Mouse (Mus musculus): ENCODE measurements around the gene Cdk1. TPM values are rescaled to one million over a fixed set of nuclear protein-coding genes. Genes with fewer than 3 reads are reported as not detected.
"Not testable (repeated sequence)": the region's sequence is repeated elsewhere in the genome, so short reads cannot be mapped to it uniquely, and the experiment has no call there.

The Cdk1 gene
- polyA plus RNA-seq, 1 experiment from 2014 or later: 179 TPM

DNA sequence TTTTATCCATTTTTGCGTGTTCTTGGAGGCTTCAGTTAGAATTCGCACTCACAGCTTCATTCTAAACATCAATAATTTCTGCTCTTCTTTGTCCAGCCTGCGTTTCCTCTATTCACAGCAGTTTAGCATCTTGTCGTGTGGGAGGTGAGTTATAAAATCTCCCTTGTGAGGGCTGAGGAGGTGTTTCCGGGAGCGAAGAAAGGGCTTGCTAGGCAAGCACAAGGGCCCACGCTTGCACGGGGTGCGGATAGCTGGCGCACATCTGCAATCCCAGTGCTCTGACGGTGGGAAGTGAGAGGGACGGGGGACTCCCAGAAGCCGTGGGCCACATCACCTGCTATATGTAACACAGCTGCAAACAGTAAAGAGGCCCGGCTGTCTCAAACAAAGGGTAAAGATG, 19.3 kb upstream of the Cdk1 start:
- no peaks in the 10 kb centered on the region for H3K9me3 ChIP-seq
- 93% methylated on average over 14 of the region's 14 CpGs for WGBS
- no peaks in the 10 kb centered on the region for H3K4me1 ChIP-seq
- no peak overlapping the region for H3K4me3 ChIP-seq
- ATAC-seq (replicated peaks): no peak
- no peaks in the 10 kb centered on the region for H3K27me3 ChIP-seq
- no peak overlapping the region for H3K9ac ChIP-seq (replicated peaks)
- no peak overlapping the region for H3K27ac ChIP-seq (replicated peaks)
- no peak overlapping the region for H3K4me2 ChIP-seq (replicated peaks)
- H3K36me3 ChIP-seq: no peaks in the 10 kb centered on the region

DNA sequence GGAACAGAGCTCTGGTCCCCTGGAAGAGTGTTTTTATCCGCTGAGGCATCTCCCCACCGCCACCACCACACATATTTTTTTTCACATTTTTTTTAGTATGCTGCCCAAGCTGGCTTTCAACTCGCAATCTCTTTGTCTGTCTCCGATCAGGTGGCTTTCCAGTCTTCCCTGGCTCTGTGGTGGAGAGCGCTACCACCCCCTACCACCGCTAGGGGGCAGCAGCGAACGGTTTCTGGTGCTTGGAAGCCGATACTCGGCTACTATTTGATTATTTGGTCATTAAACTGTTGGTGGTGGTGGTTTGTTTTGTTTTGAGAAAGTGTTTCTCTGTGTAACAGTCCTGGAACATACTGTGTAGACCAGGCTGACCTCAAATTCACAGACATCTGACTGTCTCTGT, 18.7 kb upstream of the Cdk1 start:
- Histone ChIP-seq H3K9me3 (no peaks in the 10 kb centered on the region), H3K27ac (replicated peaks) (no peak overlapping the region), H3K4me1 (no peaks in the 10 kb centered on the region), H3K4me3 (no peak overlapping the region), H3K4me2 (replicated peaks) (no peak overlapping the region), H3K36me3 (no peaks in the 10 kb centered on the region), H3K9ac (replicated peaks) (no peak overlapping the region), H3K27me3 (no peaks in the 10 kb centered on the region)
- 13% methylated on average over 10 of the region's 10 CpGs for WGBS
- ATAC-seq (replicated peaks): no peak

DNA sequence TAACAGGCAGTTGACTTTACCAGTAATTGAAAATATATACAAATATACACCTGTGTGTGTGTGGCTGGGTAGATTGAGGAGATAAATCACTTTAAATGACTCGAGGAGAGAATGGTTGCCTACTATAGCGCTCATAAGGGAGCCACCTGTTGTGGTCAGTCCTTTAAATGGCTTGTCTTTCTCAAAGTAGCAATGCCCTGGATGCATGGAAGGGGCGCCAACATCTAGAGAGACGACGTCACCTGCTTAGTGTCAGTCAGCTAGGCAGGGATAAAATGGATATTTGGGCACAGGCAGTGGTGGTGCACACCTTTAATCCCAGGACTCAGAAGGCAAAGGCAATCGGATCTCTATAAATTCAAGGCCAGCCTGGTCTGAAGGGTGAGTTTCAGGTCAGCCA, 16.6 kb upstream of the Cdk1 start:
- WGBS: 91% methylated on average over 6 of the region's 6 CpGs
- no peaks in the 10 kb centered on the region for H3K36me3 ChIP-seq

DNA sequence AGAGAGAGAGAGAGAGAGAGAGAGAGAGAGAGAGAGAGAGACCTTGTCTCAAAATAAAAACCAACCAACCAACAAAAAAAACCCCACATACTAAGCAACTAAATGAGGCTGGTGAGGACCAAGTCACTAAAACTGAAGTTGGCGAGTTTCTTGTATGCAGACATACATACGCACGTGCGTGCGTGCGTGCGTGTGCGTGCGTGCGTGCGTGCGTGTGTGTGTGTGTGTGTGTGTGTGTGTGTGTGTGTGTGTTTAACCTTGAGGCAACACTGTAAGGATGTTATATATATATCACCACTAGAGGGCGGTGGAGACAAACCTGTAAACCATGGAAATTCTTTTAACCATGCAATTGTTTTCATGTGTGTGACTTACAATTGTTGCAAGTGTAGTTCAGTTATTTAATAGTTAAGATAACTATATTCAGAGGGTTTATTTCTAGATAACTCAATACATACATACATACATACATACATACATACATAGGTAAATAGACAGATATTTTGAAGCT, 14.2 kb upstream of the Cdk1 start:
- no peaks in the 10 kb centered on the region for H3K9me3 ChIP-seq
- no peak overlapping the region for H3K27ac ChIP-seq (replicated peaks)
- no peak overlapping the region for H3K4me3 ChIP-seq
- 89% methylated on average over 13 of the region's 13 CpGs for WGBS
- H3K4me2 ChIP-seq (replicated peaks): no peak overlapping the region
- no peaks in the 10 kb centered on the region for H3K27me3 ChIP-seq
- no peak overlapping the region for H3K9ac ChIP-seq (replicated peaks)
- H3K36me3 ChIP-seq: no peaks in the 10 kb centered on the region
- ATAC-seq (replicated peaks): no peak
- H3K4me1 ChIP-seq: no peaks in the 10 kb centered on the region

More for the DNA sequence above, 16.6 kb upstream of the Cdk1 start:
- Histone ChIP-seq H3K4me1 (no peaks in the 10 kb centered on the region), H3K9ac (replicated peaks) (no peak overlapping the region), H3K27me3 (no peaks in the 10 kb centered on the region), H3K4me3 (no peak overlapping the region), H3K4me2 (replicated peaks) (no peak overlapping the region), H3K27ac (replicated peaks) (no peak overlapping the region), H3K9me3 (no peaks in the 10 kb centered on the region)
- ATAC-seq (replicated peaks): no peak

DNA sequence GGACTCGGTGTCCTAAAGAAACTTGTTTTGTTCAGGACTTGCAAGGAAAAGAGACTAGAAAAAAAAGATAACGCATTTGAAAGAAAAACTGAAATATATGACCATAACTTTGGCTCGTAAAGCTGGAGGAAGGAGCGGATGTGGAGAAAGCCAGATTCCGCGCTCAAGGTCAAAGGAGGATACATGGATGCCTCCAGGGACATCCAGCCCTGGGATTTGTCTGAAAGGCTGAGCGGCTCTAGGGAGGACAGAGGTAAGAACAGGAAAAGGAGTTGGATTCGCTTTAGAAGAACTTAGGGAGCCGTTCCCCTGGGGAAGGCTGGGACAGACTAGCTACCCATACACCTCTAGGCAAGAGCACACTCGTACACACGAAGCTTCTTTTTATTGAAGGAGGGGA, 13.5 kb upstream of the Cdk1 start:
- H3K4me2 ChIP-seq (replicated peaks): no peak overlapping the region
- 91% methylated on average over 11 of the region's 11 CpGs for WGBS
- no peaks in the 10 kb centered on the region for H3K27me3 ChIP-seq
- ATAC-seq (replicated peaks): no peak
- H3K9ac ChIP-seq (replicated peaks): no peak overlapping the region
- H3K27ac ChIP-seq (replicated peaks): no peak overlapping the region
- H3K36me3 ChIP-seq: no peaks in the 10 kb centered on the region
- H3K9me3 ChIP-seq: no peaks in the 10 kb centered on the region
- no peaks in the 10 kb centered on the region for H3K4me1 ChIP-seq
- H3K4me3 ChIP-seq: no peak overlapping the region

DNA sequence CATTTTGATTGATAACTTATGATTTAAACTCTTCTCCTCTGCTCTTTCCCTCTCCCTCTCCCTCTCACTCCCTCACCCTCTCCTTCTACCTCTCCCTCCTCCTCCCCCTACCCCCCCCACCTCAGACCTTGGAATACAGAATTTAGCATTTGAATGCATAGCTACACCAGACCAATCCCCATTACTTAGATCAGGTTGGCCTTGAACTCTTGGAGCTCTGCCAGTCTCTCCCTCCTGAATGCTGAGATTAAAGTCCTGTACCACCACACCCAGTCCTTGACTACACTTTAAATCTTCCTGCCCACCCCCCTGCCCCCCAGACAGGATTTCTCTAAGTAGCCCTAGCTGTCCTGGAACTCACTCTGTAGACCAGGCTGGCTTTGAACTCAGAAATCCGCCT, 6.9 kb upstream of the Cdk1 start:
- no peak overlapping the region for H3K27ac ChIP-seq (replicated peaks)
- H3K4me2 ChIP-seq (replicated peaks): no peak overlapping the region
- no peaks in the 10 kb centered on the region for H3K36me3 ChIP-seq
- WGBS: 84% methylated on average over 1 of the region's 1 CpGs
- no peak for ATAC-seq (replicated peaks)
- H3K4me1 ChIP-seq: no peaks in the 10 kb centered on the region
- no peak overlapping the region for H3K9ac ChIP-seq (replicated peaks)
- H3K27me3 ChIP-seq: no peaks in the 10 kb centered on the region
- H3K9me3 ChIP-seq: no peaks in the 10 kb centered on the region
- no peak overlapping the region for H3K4me3 ChIP-seq

DNA sequence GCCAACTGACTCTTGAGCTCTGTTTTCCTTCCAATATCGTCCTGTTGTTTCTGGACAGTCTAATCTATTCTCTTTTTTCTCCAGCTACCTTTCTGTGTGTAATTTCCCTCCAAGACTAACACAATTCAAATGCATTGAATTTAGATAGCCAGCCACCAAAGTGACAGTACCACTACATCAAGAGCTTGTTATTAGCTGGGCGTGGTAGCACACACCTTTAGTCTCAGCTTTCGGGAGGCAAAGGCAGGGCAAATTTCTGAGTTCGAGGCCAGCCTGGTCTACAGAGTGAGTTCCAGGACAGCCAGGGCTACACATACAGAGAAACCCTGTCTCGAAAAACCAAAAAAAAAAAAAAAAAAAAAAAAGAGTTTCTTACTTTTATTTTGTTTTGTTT, 345 bp upstream of the Cdk1 start:
- peak; percentile 35; the same call in 1 of the 2 replicates for ATAC-seq (replicated peaks)
- peaks cover 29% of the 10 kb centered on the region for H3K4me1 ChIP-seq
- H3K4me3 ChIP-seq: peak overlapping the region; percentile 56
- not testable (repeated sequence) for H3K9me3 ChIP-seq; H3K27me3 ChIP-seq; H3K27ac ChIP-seq (replicated peaks); H3K36me3 ChIP-seq; H3K9ac ChIP-seq (replicated peaks)
- H3K4me2 ChIP-seq (replicated peaks): peak overlapping the region; percentile 85
- 36% methylated on average over 5 of the region's 5 CpGs for WGBS

DNA sequence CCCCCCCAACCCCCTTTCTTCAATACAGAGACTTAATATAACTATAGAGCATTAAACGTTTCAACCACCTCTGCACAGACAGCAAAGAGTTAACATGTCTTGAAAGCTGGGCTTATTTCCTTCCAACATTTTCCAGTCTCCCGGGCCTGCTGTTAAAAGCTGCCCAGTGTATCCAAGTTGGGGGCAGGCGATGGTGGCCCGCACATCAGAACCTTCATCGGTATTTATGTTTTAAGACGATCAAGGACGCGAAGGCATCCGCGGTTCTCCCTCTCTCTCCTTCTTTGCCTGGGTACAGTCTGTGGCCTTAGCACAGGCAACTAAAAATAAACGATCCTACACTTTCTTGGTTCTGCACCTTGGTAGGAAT, 911 bp downstream of the Cdk1 start:
- Histone ChIP-seq H3K4me1 (peaks cover 29% of the 10 kb centered on the region), H3K9ac (replicated peaks) (peak overlapping the region; percentile 47), H3K27me3 (no peaks in the 10 kb centered on the region), H3K9me3 (no peaks in the 10 kb centered on the region), H3K4me3 (peak overlapping the region; percentile 56), H3K27ac (replicated peaks) (peak overlapping the region; percentile 24; the same call in 1 of the 2 replicates), H3K4me2 (replicated peaks) (peak overlapping the region; percentile 85), H3K36me3 (no peaks in the 10 kb centered on the region)
- no peak for ATAC-seq (replicated peaks)
- under 1% methylated on average over 11 of the region's 11 CpGs for WGBS

DNA sequence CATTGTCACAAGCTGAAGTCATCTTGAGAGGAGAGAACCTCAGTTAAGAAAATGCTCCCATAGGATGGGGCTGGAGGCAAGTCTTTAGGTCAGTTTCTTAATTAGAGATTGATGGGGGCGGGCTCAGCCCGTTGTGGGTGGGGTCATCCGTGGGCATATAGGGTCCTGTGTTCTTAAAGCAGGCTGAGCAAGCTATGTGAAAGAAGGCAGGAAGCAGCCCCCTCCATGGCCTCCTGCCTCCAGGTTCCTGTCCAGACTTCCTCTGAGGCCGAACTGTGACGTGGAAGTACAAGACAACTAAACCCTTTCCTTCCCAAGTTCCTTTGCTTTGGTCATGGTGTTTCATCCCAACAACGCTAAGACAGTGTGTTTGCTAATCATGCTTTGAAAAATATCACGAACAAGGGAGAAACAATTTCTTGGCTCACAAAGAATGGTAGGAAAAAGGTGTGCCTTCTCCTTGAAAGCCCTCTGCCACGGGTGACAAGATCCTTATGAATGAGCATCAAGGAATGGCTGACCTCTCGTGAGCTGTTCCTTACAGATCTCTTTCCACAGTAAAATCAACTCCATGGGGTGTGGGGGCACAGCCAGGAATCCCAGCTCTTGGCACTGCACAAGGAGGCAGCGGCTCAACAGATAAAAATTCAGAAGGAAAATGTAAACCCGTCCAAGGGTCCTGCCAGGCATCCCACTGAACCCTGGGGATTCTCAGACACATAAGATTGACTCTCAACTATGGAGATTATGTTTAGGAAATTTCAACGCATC, 1.5 kb downstream of the Cdk1 start:
- 13% methylated on average over 12 of the region's 12 CpGs for WGBS
- H3K27ac ChIP-seq (replicated peaks): no peak overlapping the region
- H3K9me3 ChIP-seq: no peaks in the 10 kb centered on the region

DNA sequence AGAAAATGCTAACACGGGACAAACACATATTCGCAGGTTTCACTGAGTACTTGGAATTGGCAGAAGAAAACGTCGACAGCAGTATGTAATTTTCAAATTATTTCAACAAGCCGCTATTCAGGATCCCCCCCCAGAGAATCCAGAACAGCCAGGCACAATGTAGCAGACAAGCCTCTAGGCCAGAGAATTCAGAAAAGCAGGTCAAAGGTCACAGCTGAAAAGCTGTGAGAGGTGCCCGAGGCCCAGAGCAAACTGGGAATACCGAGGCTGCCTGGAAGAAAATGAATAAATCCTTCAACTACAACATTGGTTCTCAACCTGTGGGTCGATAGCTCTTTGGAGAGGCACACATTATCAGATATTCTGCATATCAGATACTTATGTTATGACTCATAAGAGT, 4.5 kb downstream of the Cdk1 start:
- no peaks in the 10 kb centered on the region for H3K27me3 ChIP-seq
- no peak overlapping the region for H3K4me2 ChIP-seq (replicated peaks)
- H3K9ac ChIP-seq (replicated peaks): no peak overlapping the region
- no peaks in the 10 kb centered on the region; the same call in 1 of the 2 replicates for H3K36me3 ChIP-seq
- H3K4me1 ChIP-seq: peaks cover 29% of the 10 kb centered on the region
- no peaks in the 10 kb centered on the region for H3K9me3 ChIP-seq
- 71% methylated on average over 8 of the region's 8 CpGs for WGBS
- no peak overlapping the region for H3K27ac ChIP-seq (replicated peaks)
- no peak for ATAC-seq (replicated peaks)
- H3K4me3 ChIP-seq: no peak overlapping the region

More for the DNA sequence above, 1.5 kb downstream of the Cdk1 start:
- Histone ChIP-seq H3K4me2 (replicated peaks) (peak overlapping the region; percentile 85), H3K4me1 (peaks cover 29% of the 10 kb centered on the region), H3K9ac (replicated peaks) (peak overlapping the region; percentile 47), H3K4me3 (peak overlapping the region; percentile 56), H3K27me3 (no peaks in the 10 kb centered on the region), H3K36me3 (no peaks in the 10 kb centered on the region)
- no peak for ATAC-seq (replicated peaks)

DNA sequence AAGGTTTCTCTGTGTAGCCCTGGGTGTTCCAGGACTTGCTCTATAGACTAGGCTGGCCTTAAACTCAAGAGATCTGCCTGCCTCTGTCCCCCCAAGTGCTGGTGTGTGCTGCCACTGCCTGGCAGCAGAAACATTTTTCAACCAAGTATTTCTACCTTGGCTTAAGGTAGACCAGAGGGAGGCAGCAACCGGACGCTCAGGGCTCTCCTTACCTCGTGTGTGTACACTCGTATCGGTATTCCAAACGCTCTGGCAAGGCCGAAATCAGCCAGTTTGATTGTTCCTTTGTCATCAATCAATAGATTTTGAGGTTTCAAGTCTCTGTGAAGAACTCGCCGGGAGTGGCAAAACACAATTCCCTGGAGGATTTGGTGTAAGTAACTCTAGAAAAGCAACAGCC, 10.4 kb downstream of the Cdk1 start:
- ATAC-seq (replicated peaks): no peak
- Histone ChIP-seq H3K4me1 (no peaks in the 10 kb centered on the region), H3K27ac (replicated peaks) (no peak overlapping the region), H3K9me3 (no peaks in the 10 kb centered on the region), H3K36me3 (no peaks in the 10 kb centered on the region; the same call in 1 of the 2 replicates), H3K4me3 (no peak overlapping the region), H3K27me3 (no peaks in the 10 kb centered on the region), H3K9ac (replicated peaks) (no peak overlapping the region), H3K4me2 (replicated peaks) (no peak overlapping the region)
- WGBS: 90% methylated on average over 9 of the region's 9 CpGs

DNA sequence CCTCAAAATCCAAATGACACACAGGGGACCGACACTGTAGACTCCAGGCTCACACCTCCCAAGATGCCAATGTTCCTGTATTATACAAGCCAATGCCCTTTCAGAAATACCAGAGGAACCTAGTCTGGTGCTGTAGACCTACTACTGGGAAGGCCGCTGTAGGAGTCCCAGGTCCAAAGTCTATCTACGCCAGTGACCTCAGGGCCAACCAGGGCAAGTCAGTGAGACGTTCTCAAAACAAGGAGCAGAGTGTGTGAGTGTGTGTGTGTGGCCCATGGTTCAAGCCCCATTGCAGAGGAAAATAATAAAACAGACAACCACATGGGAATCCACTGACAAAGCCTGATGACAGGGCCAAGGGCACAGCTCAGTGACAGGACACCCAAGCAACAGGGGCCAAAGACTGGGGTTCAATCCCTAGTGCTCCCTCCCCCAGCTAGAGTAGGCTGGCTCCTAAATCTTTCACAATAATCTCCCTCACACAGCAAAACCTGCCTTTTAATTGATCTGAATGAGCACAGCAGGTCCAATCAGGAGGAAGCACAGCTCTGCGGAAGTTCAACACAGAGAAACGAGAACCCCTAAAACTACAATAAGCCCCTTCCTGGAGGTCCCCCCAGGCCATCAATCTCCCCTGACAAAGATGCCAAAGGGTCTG, 11.0 kb downstream of the Cdk1 start:
- H3K36me3 ChIP-seq: no peaks in the 10 kb centered on the region; the same call in 1 of the 2 replicates
- no peaks in the 10 kb centered on the region for H3K4me1 ChIP-seq
- 81% methylated on average over 6 of the region's 6 CpGs for WGBS
- no peak overlapping the region for H3K4me2 ChIP-seq (replicated peaks)
- ATAC-seq (replicated peaks): no peak
- H3K27ac ChIP-seq (replicated peaks): no peak overlapping the region
- no peak overlapping the region for H3K4me3 ChIP-seq
- no peaks in the 10 kb centered on the region for H3K27me3 ChIP-seq
- H3K9ac ChIP-seq (replicated peaks): no peak overlapping the region
- no peaks in the 10 kb centered on the region for H3K9me3 ChIP-seq
